Mouse (Mus musculus) kidney, postnatal 0 days (tissue): Measurements from ENCODE around the gene Ackr4. TPM values are rescaled to one million over a fixed set of nuclear protein-coding genes. Genes with fewer than 3 reads are reported as not detected.

ENCODE experiments used
- ATAC-seq: fragments of 200-750 bp; cut with Nextera tagmentation; replicated peaks from 2 replicates; pipeline ENCODE4 v1.8.0; 2017; ENCODE audit warnings: low read depth, moderate number of reproducible peaks, moderate TSS enrichment, moderate library complexity; ENCODE audit not compliant: low FRiP score
- DNase-seq: peaks from one replicate; pipeline ENCODE4 v3.0.0-alpha.2; 2016; ENCODE audit warnings: low spot score
- H3K27ac ChIP-seq: fragments of 300-500 bp; sonication (generic); 2 replicates; pipeline ENCODE4 v1.5.1; 2014; ENCODE audit warnings: mild to moderate bottlenecking
- H3K27me3 ChIP-seq: fragments of 300-500 bp; sonication (generic); 2 replicates; pipeline ENCODE4 v1.6.1; 2014; ENCODE audit warnings: low read length, mixed read lengths; ENCODE audit not compliant: insufficient read depth
- H3K36me3 ChIP-seq: fragments of 300-500 bp; sonication (generic); 2 replicates; pipeline ENCODE4 v1.6.1; 2014; ENCODE audit warnings: low read length, mixed read lengths; ENCODE audit not compliant: insufficient read depth
- H3K4me1 ChIP-seq: fragments of 300-500 bp; sonication (generic); replicated peaks from 2 replicates; pipeline ENCODE4 v1.6.1; 2014; ENCODE audit warnings: antibody characterized with exemption, low read length, mixed read lengths; ENCODE audit not compliant: insufficient read depth
- H3K4me2 ChIP-seq: fragments of 300-500 bp; sonication (generic); 2 replicates; pipeline ENCODE4 v1.6.1; 2014; ENCODE audit warnings: mild to moderate bottlenecking, low read length, moderate library complexity, mixed read lengths
- H3K4me3 ChIP-seq: fragments of 300-500 bp; sonication (generic); replicated peaks from 2 replicates; pipeline ENCODE4 v1.5.1; 2014; ENCODE audit warnings: low read depth, low read length
- H3K9ac ChIP-seq: fragments of 300-500 bp; sonication (generic); 2 replicates; pipeline ENCODE4 v1.6.1; 2014; ENCODE audit warnings: low read depth, low read length
- H3K9me3 ChIP-seq: fragments of 300-500 bp; sonication (generic); replicated peaks from 2 replicates; pipeline ENCODE4 v1.6.1; 2016; ENCODE audit warnings: low read length, inconsistent platforms, mixed read lengths
- CTCF ChIP-seq: IDR thresholded peaks from 2 replicates; pipeline ENCODE4 v1.5.1; 2016; ENCODE audit warnings: antibody characterized with exemption, low read depth, mild to moderate bottlenecking, moderate library complexity
- WGBS: fragments of 180-500 bp; shearing (Covaris S2); extraction: QIAGEN DNeasy Blood & Tissue Kit; methylation state at CpG from one replicate; pipeline ENCODE4 v1.1.7; 2014; 5-methylcytosine and 5-hydroxymethylcytosine counted together
- polyA plus RNA-seq: library from polyadenylated mRNA; unstranded; fragments of >200 nt; fragmentation: Nextera tagmentation; extraction: Ambion mirVana; gene quantifications from 2 replicates; pipeline ENCODE4 v1.2.1, GENCODE M21; 2015

Ackr4 gene
- polyA plus RNA-seq, 1 experiment from 2014 or later: 2.3 TPM

DNA sequence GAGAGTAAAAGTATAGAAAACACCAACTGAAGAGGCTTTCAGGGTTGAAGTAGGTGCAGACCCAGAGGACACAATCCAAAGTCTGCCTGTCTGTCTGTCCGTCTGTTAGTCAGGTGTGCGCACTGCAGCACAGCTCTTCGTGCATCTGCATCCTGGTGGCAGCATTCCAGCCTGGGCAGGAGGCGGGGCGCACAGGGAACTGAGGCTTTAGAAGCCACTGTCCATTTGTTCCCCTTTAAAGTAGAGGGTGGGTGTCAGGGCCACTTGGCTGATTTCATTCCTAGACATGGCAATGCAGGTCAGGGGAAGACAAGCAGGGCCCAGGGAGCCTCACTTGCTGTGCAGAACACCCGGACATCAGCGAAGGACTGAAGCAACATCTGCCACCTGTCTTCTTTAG lies 30.6 kb upstream of the Ackr4 start:
- H3K4me3 ChIP-seq: no peak overlapping the region
- H3K36me3 ChIP-seq: peaks cover 70% of the 10 kb centered on the region
- no peaks in the 10 kb centered on the region for H3K4me1 ChIP-seq
- ATAC-seq (no peak), DNase-seq (no peak)
- 90% methylated on average over 7 of the region's 7 CpGs for WGBS
- H3K27ac ChIP-seq: no peak overlapping the region
- H3K9me3 ChIP-seq: no peaks in the 10 kb centered on the region
- TF ChIP-seq CTCF: no peak
- H3K27me3 ChIP-seq: no peaks in the 10 kb centered on the region
- H3K4me2 ChIP-seq: no peak overlapping the region
- no peak overlapping the region for H3K9ac ChIP-seq

DNA sequence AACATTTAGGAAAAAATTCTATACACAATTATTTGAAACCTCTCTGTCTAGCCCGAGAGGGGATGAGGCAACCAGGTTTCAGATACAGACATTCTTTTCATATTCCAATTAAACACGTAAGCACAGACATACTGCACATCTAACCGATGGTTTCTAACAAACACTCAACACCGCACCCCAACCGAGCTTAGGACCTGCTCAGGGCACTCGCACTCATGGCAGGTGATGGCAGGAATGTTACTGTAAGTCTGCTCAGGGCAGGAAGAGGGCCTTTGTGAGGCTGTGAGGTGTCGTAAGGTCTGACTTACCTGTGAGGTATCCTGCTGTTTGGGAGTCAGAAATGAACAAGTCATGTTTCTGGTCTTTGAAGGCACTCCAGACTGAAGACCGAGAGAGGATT lies 29.8 kb upstream of the Ackr4 start:
- Histone ChIP-seq H3K4me1 (no peaks in the 10 kb centered on the region), H3K4me2 (no peak overlapping the region), H3K27ac (no peak overlapping the region), H3K4me3 (no peak overlapping the region), H3K9me3 (no peaks in the 10 kb centered on the region), H3K27me3 (no peaks in the 10 kb centered on the region), H3K36me3 (peaks cover 65% of the 10 kb centered on the region; the same call in 1 of the 2 replicates), H3K9ac (no peak overlapping the region)
- no peak for ATAC-seq
- TF ChIP-seq CTCF: no peak
- no peak for DNase-seq
- 96% methylated on average over 8 of the region's 8 CpGs for WGBS

DNA sequence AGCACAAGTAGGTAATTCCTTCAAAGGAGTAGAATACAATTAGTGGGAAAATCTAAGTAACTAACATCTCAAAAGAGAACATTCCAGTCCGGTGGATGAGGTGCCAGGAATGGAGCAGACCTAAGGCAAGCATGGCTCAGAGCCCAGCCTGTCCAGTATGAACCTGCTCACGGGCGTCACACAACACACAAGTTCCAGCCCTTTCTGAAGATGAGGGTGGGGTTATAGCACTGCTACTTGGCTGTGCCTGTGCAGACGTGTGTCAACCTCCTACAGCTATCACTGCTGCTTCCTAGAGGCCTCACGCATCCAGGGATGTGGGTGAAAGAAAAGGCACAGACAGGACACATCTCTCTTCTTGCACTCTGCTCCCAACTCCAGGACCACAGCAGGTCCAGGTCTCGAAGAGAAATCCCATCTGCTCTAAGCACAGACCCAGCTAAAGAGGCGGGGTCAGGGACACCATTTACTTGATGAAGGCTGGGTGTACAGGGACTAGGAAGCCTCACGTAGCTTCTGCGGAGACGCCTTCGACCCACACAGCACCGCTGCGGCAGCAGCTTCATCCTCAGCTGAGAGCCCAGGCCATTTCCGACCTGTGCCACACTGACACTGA lies 28.5 kb upstream of the Ackr4 start:
- no peak overlapping the region for H3K4me2 ChIP-seq
- ATAC-seq: no peak
- no peak overlapping the region for H3K9ac ChIP-seq
- WGBS: 95% methylated on average over 14 of the region's 14 CpGs
- no peaks in the 10 kb centered on the region for H3K4me1 ChIP-seq
- peaks cover 56% of the 10 kb centered on the region; the same call in 1 of the 2 replicates for H3K36me3 ChIP-seq
- no peak overlapping the region for H3K4me3 ChIP-seq
- no peak for DNase-seq
- TF ChIP-seq CTCF: no peak
- no peak overlapping the region for H3K27ac ChIP-seq
- no peaks in the 10 kb centered on the region for H3K9me3 ChIP-seq
- H3K27me3 ChIP-seq: no peaks in the 10 kb centered on the region

DNA sequence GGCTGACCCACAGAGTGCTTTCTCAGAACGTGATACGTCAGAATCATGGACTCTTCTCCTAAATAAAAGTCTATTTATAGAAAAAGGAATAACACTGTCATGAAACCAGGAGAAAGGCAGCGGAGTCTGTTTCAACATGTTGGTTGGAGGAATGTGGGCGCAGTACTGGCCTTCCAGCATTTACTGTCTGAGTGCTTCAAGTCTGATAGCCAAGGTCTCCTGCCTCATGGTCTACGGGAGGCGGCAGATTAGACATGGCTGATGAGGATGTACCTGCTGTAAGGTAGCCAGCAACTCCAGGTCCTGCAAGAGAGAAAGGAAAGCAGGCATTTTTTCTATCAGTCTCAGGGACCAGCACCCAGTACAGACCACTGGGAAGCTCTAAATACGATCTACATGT lies 25.4 kb upstream of the Ackr4 start:
- DNase-seq (no peak), ATAC-seq (no peak)
- H3K4me1 ChIP-seq: no peaks in the 10 kb centered on the region
- no peak overlapping the region for H3K9ac ChIP-seq
- peaks cover 37% of the 10 kb centered on the region; the same call in 1 of the 2 replicates for H3K36me3 ChIP-seq
- no peaks in the 10 kb centered on the region for H3K27me3 ChIP-seq
- WGBS: 86% methylated on average over 7 of the region's 7 CpGs
- H3K9me3 ChIP-seq: no peaks in the 10 kb centered on the region
- TF ChIP-seq CTCF: no peak
- no peak overlapping the region for H3K4me2 ChIP-seq
- no peak overlapping the region for H3K4me3 ChIP-seq
- no peak overlapping the region for H3K27ac ChIP-seq

DNA sequence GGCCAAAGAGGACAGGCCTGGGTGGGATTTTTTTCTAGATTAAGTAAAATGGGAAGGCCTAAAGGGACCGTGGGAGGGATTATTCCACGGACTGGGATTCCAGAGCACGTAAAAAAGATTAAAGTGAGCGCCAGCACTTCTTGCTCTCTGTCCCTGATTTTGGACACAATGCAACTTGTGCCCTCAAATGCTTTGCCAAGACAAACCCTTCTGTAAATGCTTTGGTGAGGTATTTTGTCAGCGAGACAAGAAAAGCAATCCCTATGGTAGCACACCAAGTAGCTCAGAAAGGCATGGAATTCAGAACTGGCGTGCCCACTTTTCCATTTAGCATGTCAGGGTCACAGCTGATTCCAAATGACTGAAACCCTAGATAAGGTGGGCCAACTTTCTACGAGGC lies 22.2 kb upstream of the Ackr4 start:
- no peaks in the 10 kb centered on the region for H3K4me1 ChIP-seq
- H3K4me3 ChIP-seq: no peak overlapping the region
- H3K36me3 ChIP-seq: peaks cover 16% of the 10 kb centered on the region; the same call in 1 of the 2 replicates
- 87% methylated on average over 7 of the region's 7 CpGs for WGBS
- ATAC-seq (no peak), DNase-seq (no peak)
- no peaks in the 10 kb centered on the region for H3K9me3 ChIP-seq
- H3K9ac ChIP-seq: no peak overlapping the region
- H3K27ac ChIP-seq: no peak overlapping the region
- no peak overlapping the region for H3K4me2 ChIP-seq
- TF ChIP-seq CTCF: no peak
- no peaks in the 10 kb centered on the region for H3K27me3 ChIP-seq

DNA sequence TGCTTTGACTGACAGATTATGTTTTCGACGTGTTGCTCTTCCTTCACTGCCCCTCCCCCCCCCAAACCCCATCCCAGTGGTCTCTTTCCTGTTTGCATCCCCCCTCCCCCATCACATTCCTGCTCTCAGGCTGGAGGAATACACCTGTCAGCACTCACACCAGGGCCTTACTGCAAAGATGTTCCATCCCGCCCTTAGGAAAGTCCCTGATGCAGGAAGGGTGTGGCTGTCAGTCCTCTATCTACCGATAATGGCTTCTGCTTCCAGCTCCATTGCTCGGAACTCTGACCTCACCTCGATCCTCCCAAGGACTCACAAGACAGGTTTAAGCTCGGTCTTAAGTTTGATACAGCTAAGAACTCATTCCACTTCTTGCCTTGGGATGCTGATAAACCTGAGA lies 19.9 kb upstream of the Ackr4 start:
- no peak overlapping the region for H3K27ac ChIP-seq

More for the DNA sequence above, 19.9 kb upstream of the Ackr4 start:
- Histone ChIP-seq H3K4me2 (no peak overlapping the region), H3K36me3 (peaks cover 5% of the 10 kb centered on the region; the same call in 1 of the 2 replicates), H3K4me1 (no peaks in the 10 kb centered on the region), H3K27me3 (no peaks in the 10 kb centered on the region), H3K9me3 (no peaks in the 10 kb centered on the region), H3K4me3 (no peak overlapping the region), H3K9ac (no peak overlapping the region)
- TF ChIP-seq CTCF: no peak
- WGBS: 76% methylated on average over 7 of the region's 7 CpGs
- ATAC-seq (no peak), DNase-seq (no peak)
